Mouse (Mus musculus) left cerebral cortex, adult 9 months (tissue): ENCODE measurements around the gene Myoz2.

Source experiments
- DNase-seq, 2 experiments: peaks; one replicate each; pipeline ENCODE4 v3.0.0; 2022; ENCODE audit warnings: low spot score in 2 of 2

Myoz2 gene

GRCm38 (mm10) chr3:123034752-123035151 is at the start of gene Myoz2:
TSS of gene Myoz2 (minus strand) at chr3:123035015.
- no peak for DNase-seq

- no peak for DNase-seq
Measured at GRCm38 (mm10) chr3:123081665-123082064, 46.9 kb upstream of the Myoz2 start.

DNA sequence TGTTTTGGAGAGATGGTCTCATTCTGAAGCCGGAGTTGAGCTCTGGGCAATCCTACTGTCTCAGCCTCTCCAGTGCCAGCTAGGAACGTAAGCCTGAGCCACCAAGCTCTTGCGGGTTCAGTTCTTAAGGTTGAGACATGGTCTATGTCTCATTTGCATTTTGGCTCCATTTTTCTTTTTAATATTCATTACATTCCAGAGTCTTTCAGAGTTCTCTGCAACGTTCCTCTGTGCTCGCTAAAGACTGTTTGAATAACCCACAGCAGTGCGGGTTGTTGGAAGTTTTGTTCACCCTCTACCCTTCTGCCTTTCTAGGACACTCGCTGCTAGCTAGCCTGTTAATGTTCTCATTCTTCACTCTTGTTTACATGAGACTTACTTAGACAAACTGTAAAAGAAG is 46.1 kb upstream of the Myoz2 start:
- no peak for DNase-seq

DNA sequence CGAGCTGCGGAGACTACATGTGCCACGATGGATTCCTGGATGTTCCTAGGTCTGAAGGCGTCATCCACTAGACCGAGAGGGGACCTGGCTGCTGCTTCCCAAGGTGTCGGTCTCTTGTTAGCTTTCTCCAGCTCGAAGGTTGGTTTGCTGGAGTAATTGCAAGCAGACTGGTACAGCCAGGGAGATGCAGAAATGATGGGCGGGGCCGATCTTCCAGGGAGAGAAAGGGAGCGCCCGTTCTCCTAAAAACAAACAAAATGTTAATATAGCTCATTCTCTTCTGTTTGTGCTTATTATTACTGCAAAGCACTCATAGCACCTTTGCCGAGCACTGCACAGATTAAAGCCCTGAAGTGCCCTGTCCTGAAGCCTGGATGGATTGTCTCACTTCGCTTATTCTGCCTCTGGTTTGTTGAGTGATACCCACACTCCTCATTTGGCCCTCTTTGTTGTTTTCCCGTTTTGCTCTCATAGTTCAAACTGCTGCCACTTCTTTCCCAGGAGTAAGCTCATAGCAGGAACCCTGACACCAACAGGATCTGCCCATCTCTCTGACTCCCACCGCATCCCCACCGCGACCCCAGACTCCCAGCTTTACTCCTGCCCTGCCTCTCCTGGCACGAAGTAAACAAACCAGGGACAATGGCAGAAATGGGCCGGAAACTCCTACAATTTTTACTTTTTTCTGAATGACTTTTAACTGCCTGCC is 45.4 kb upstream of the Myoz2 start:
- no peak for DNase-seq

GRCm38 (mm10) chr3:123075759-123076158 is 40.9 kb upstream of the Myoz2 start:
- no peak for DNase-seq

GRCm38 (mm10) chr3:123075034-123075433 is 40.2 kb upstream of the Myoz2 start:
- no peak for DNase-seq

GRCm38 (mm10) chr3:123073351-123073750 is 38.5 kb upstream of the Myoz2 start:
- no peak for DNase-seq

- no peak for DNase-seq
Measured at GRCm38 (mm10) chr3:123072472-123072871, 37.7 kb upstream of the Myoz2 start.

- no peak for DNase-seq
Measured at GRCm38 (mm10) chr3:123070996-123071395, 36.2 kb upstream of the Myoz2 start.

DNA sequence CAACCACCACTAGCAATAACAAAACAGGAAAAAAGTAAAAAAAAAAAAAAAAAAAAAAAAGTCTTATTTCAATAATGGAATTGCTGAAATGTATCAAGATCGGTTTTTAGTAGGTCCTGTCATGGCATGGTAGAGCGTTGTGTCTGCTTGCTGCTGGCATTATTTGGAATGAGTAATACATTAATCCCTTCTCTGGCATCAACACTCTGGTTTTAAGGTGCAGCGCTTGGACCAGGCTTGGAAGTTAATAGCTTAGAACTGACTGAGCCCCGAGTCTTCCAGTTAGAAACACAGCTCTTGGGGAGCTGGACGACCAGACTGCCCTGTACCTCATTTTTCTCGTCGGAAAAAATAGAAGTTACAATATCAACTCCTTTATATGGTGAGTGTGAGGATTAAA is 32.0 kb upstream of the Myoz2 start:
- DNase-seq, result no peak

DNA sequence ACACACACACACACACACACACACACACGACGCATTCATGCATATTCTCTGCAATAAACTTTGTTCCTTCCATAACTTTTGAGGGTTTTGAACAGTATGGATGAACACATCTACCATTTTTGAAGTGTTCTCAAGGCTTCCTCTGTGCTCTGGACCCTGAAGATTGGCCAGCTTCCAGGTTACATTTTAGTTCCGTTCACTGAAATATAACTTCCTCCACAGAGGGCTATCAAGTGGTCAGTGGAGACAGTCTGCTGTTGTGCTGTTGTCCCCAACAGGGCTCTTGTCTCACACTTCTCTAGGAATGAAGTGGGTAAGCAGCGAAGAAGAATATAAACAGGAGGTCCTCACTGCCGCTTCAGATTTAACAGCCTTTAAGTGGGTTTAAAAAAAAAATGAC is 30.7 kb upstream of the Myoz2 start:
- no peak for DNase-seq

GRCm38 (mm10) chr3:123064186-123064585 is 29.4 kb upstream of the Myoz2 start:
- no peak for DNase-seq

- no peak for DNase-seq
Measured at GRCm38 (mm10) chr3:123061931-123062330, 27.1 kb upstream of the Myoz2 start.

DNA sequence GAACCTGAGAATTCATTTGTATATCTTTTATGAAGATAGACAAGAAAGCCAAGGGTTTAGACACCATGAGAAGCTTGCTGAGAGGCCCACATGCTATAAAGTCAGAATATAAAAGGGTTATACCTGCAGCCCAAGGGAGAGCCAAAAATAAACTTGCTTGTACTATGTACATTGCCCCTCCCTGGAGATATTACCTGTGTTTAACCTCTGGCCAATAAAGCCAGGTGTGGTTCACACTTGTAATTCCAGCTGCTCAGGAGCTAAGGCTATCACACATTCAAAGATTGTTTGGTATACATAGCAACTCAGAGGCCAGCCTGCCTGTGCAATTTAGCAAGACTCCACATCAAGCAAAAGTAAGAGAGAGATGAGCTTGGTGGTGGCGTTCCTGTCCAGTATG is 24.0 kb upstream of the Myoz2 start:
- no peak for DNase-seq

- no peak for DNase-seq
Measured at GRCm38 (mm10) chr3:123054178-123054577, 19.4 kb upstream of the Myoz2 start.

DNA sequence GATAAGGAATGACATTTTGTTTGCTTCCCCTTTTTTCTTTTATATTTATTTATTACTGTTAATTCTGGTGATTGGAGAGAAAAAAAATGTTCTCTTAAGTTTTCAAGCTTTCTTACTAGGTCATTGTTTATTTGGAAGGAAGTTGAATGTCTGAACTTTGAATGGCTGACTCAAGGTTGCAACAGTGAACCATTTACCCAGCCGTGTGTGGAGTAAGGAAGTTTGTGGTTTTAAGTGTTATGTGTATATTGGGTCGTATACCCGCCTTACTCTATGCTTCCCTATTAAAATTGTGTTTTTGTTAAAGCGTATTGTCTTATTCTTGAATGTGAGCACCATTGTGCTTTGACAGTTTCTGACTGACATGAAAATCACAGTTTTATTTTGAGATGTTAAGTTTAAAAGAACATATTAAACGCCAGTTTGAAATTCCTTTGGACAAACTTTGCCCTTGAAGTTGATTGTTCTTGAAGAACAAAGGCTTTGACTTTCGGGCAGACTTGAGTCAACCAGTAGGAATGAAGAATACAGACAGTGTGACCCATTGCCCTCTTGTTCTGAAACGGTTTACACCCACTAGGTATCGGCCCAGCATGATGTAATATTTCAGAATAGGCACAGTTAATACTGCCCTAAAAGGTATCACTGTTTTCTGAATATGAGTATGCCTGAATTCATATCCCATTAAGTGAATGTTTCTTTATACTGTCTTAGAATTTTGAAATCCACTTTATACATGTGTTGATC is 18.6 kb upstream of the Myoz2 start:
- DNase-seq, result no peak

- no peak for DNase-seq
Measured at GRCm38 (mm10) chr3:123042308-123042707, 7.5 kb upstream of the Myoz2 start.

GRCm38 (mm10) chr3:123033804-123034203 is 1.0 kb downstream of the Myoz2 start:
- no peak for DNase-seq

DNA sequence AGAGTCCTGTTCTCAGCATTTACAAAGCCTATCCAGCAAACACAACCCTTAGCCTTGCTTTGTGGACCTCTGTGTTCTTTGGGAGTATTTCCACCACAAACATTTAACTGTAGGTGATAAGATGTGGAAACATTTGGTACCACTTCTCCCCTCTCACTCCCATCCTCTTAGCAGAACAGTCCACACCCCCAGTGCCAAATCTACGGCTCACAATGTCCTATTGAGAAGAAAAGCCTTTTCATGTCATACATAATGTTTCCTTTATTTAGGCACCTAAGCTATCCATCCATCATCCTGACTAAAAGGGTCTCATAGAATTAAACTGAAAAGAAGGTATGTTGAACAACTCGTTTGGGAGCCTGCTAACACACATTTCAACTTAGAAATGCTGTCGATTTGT is 9.2 kb downstream of the Myoz2 start:
- DNase-seq, result no peak

DNA sequence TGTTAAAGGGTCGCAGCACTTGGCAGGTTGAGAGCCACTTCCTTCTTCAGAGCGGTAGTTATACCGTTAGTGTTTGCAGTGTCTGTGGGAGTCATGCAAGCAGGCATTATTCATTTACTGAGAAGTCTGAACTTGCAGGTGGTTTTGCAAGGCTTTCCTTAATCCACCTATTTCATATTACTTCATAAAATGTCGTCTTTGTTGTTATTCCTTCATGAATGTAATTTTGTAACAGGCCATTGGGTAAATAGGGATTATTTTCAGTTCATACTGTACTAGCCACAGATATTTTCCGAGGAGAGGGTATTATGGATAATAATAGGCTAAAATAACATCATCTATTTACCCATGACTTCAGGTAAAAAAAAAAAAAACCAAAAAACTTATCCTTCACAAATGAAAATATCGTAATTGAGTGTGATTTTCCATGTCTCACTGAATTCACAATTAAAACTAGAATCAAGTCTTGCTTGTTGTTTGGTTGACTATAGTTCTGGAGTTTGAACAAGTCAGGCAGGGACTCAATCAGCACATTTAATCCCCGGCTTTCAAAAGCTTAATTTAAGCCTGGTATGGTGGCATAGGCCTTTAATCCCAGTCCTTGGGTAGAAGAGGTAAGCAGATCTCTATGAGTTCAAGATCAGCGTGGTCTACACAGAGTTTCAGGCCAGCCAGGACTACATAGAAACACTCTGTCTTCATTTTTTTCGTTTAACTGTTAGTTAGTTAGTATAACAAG is 10.2 kb downstream of the Myoz2 start:
- no peak for DNase-seq

GRCm38 (mm10) chr3:123018792-123019191 is 16.0 kb downstream of the Myoz2 start:
- DNase-seq, result no peak

GRCm38 (mm10) chr3:123013476-123013875 is 21.3 kb downstream of the Myoz2 start:
- DNase-seq, result no peak

DNA sequence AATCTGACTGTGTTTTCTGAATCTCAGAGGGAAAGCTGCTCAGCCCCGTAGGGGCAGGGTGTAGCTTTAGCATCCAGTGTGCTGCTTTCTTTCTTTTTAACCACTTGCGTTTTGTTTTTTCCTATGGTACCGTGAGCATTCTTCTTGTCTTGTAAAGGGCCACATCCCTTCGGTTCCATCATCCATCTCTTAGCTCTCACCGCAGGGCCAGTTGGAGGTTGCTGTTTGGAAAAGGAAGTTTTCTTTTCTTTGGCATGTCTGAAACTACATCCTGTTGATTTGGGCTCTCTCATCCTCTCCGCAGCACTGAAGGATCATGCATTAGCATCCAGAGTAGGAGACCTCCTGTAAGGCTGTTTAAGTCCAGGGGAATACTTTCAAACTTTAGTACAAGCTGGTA is 25.4 kb downstream of the Myoz2 start:
- DNase-seq, result no peak
